Mouse (Mus musculus): Measurements from ENCODE around the gene 1700020D05Rik.
A peak's percentile ranks its signal among the peaks of the same experiment; 100 is the strongest.

DNA sequence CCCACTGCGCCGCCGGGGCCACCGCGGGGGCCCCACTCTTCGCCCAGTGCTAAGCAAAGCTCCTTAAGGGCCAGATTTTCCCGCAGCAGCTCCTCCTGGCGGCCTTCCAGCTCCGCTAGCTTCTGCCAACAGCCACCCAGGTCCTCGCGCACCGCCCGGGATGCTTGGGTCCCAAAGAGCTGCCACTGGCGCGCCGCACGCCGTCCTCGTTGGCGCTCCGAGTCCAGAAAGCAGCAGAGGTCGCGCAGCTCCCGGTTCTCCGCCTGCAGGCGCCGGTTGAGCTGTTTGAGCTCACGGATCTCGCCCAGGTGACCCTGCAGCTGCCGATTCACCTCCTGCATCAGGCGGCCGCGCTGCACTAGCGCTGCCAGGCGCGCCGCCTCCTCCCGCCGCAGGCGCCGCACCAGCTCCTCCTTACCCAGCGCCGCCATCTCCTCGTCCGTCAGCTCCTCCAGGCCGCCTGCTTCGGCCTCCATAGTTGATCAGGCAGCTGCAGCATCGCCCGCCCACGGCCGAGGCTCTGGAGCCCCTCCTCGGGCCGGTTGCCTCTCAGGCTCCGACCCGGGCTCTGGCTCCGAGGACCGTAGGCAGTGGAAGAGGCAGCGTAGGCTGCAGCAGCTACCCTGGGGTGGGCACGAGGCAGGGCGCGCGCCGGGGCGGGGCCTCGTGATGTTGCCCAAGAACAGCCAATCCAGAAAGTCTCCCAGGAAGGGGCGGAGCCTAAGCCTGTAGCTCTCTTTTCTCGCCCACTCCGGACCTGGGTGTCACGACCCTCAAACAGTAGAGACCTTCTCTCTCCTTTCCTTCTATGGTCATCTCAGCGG lies 46.5 kb downstream of the 1700020D05Rik start:
- TF ChIP-seq CTCF (IDR thresholded peaks at IDR 0.05; ENCODE audit: low read depth): peak; percentile 2; the same call in 1 of the 2 replicates
- no peak for TF ChIP-seq EP300 (IDR thresholded peaks at IDR 0.05; ENCODE audit: low read depth)

Data from heart, postnatal 0 days (tissue).